Mouse (Mus musculus): ENCODE measurements around the gene Zfp988.
"Not testable (repeated sequence)": the region's sequence is repeated elsewhere in the genome, so short reads cannot be mapped to it uniquely, and the experiment has no call there.

Zfp988 gene

GRCm38 (mm10) chr4:147343042-147343908 is 37.8 kb downstream of the Zfp988 start:
- intact Hi-C loops (cut with DNase I): not testable (repeated sequence)

GRCm38 (mm10) chr4:147345061-147345554 is 39.6 kb downstream of the Zfp988 start:
- intact Hi-C loops (cut with DNase I): not testable (repeated sequence)

GRCm38 (mm10) chr4:147346361-147347035 is 41.0 kb downstream of the Zfp988 start:
- intact Hi-C loops (cut with DNase I): not testable (repeated sequence)

- intact Hi-C loops (cut with DNase I): not testable (repeated sequence)
Measured at GRCm38 (mm10) chr4:147347300-147347699, 41.8 kb downstream of the Zfp988 start.

- intact Hi-C loops (cut with DNase I): not testable (repeated sequence)
Measured at GRCm38 (mm10) chr4:147347880-147348279, 42.4 kb downstream of the Zfp988 start.

GRCm38 (mm10) chr4:147348401-147348800 is 42.9 kb downstream of the Zfp988 start:
- intact Hi-C loops (cut with DNase I): not testable (repeated sequence)

GRCm38 (mm10) chr4:147348906-147349686 is 43.6 kb downstream of the Zfp988 start:
- intact Hi-C loops (cut with DNase I): not testable (repeated sequence)

GRCm38 (mm10) chr4:147349687-147350415 is 44.4 kb downstream of the Zfp988 start:
- intact Hi-C loops (cut with DNase I): not testable (repeated sequence)

GRCm38 (mm10) chr4:147350541-147350940 is 45.1 kb downstream of the Zfp988 start:
- intact Hi-C loops (cut with DNase I): not testable (repeated sequence)

GRCm38 (mm10) chr4:147351376-147351980 is 46.0 kb downstream of the Zfp988 start:
- intact Hi-C loops (cut with DNase I): not testable (repeated sequence)

- intact Hi-C loops (cut with DNase I): not testable (repeated sequence)
Measured at GRCm38 (mm10) chr4:147353626-147354025, 48.2 kb downstream of the Zfp988 start.

- intact Hi-C loops (cut with DNase I): not testable (repeated sequence)
Measured at GRCm38 (mm10) chr4:147356042-147356441, 50.6 kb downstream of the Zfp988 start.

- intact Hi-C loops (cut with DNase I): not testable (repeated sequence)
Measured at GRCm38 (mm10) chr4:147357195-147357594, 51.7 kb downstream of the Zfp988 start.

GRCm38 (mm10) chr4:147361003-147361402 is 55.5 kb downstream of the Zfp988 start, which contains the start of gene Zfp978:
TSS of gene Zfp978 (plus strand) at chr4:147361303.
- intact Hi-C loops (cut with DNase I): not testable (repeated sequence)

- intact Hi-C loops (cut with DNase I): not testable (repeated sequence)
Measured at GRCm38 (mm10) chr4:147361872-147362271, 56.4 kb downstream of the Zfp988 start.

GRCm38 (mm10) chr4:147369564-147369963 is 64.1 kb downstream of the Zfp988 start:
- intact Hi-C loops (cut with DNase I): not testable (repeated sequence)

GRCm38 (mm10) chr4:147383199-147383598 is 77.7 kb downstream of the Zfp988 start:
- intact Hi-C loops (cut with DNase I): not testable (repeated sequence)
